Mouse (Mus musculus) erythroblast, embryonic 14.5 days (primary cell): ENCODE data around the gene Srrm1. TPM values are rescaled to one million over a fixed set of nuclear protein-coding genes. Genes with fewer than 3 reads are reported as not detected.

Experiments used
- H3K27me3 ChIP-seq: 2 replicates; pipeline ENCODE4 v1.6.1; 2012; ENCODE audit warnings: inconsistent platforms; ENCODE audit not compliant: control insufficient read depth
- H3K36me3 ChIP-seq: 2 replicates; pipeline ENCODE4 v1.6.1; 2012; ENCODE audit warnings: mild to moderate bottlenecking, inconsistent platforms; ENCODE audit not compliant: control insufficient read depth
- H3K4me1 ChIP-seq: 2 replicates; pipeline ENCODE4 v1.6.1; 2012; ENCODE audit warnings: inconsistent platforms; ENCODE audit not compliant: control insufficient read depth
- H3K4me3 ChIP-seq: replicated peaks from 2 replicates; pipeline ENCODE3; 2012; ENCODE audit warnings: moderate library complexity, mild to moderate bottlenecking, inconsistent platforms
- H3K9me3 ChIP-seq: 2 replicates; pipeline ENCODE4 v1.6.1; 2012; ENCODE audit warnings: low read length, inconsistent platforms, mixed read lengths; ENCODE audit not compliant: control insufficient read depth
- GATA1 ChIP-seq: IDR thresholded peaks from 2 replicates; pipeline ENCODE4 v1.6.1; 2012; ENCODE audit warnings: low read length, inconsistent platforms, mixed read lengths
- TAL1 ChIP-seq: IDR thresholded peaks from 3 replicates; pipeline ENCODE4 v1.6.1; 2012; ENCODE audit warnings: low read length, inconsistent platforms, mixed read lengths
- polyA plus RNA-seq: library from polyadenylated mRNA; stranded (reverse); fragments of >175 nt; gene quantifications from 2 replicates; pipeline ENCODE4 v1.2.3, GENCODE M21; 2012

The Srrm1 gene
- polyA plus RNA-seq, 1 experiment = 52.9 TPM

- Histone ChIP-seq H3K9me3 (no peaks in the 10 kb centered on the region), H3K4me1 (no peaks in the 10 kb centered on the region; the same call in 1 of the 2 replicates), H3K36me3 (no peaks in the 10 kb centered on the region), H3K27me3 (peaks cover 4% of the 10 kb centered on the region), H3K4me3 (no peak overlapping the region)
- TF ChIP-seq GATA1 = no peak
- TF ChIP-seq TAL1 = no peak
Measured at GRCm38 (mm10) chr4:135385614-135386013, 32.5 kb upstream of the Srrm1 start.

- Histone ChIP-seq H3K27me3 (peaks cover 2% of the 10 kb centered on the region), H3K9me3 (no peaks in the 10 kb centered on the region)
- no peak for TF ChIP-seq TAL1
- no peak for TF ChIP-seq GATA1
Measured at GRCm38 (mm10) chr4:135382316-135382715, 29.2 kb upstream of the Srrm1 start.

GRCm38 (mm10) chr4:135381355-135381754, 28.2 kb upstream of the Srrm1 start:
- Histone ChIP-seq H3K36me3 (no peaks in the 10 kb centered on the region), H3K4me1 (no peaks in the 10 kb centered on the region; the same call in 1 of the 2 replicates), H3K9me3 (no peaks in the 10 kb centered on the region), H3K27me3 (peaks cover 2% of the 10 kb centered on the region), H3K4me3 (no peak overlapping the region)
- TF ChIP-seq TAL1 (no peak), GATA1 (no peak)

More at GRCm38 (mm10) chr4:135382316-135382715, 29.2 kb upstream of the Srrm1 start:
- Histone ChIP-seq H3K36me3 (no peaks in the 10 kb centered on the region), H3K4me3 (no peak overlapping the region), H3K4me1 (no peaks in the 10 kb centered on the region; the same call in 1 of the 2 replicates)

- Histone ChIP-seq H3K36me3 (no peaks in the 10 kb centered on the region), H3K27me3 (no peaks in the 10 kb centered on the region), H3K4me3 (no peak overlapping the region), H3K4me1 (no peaks in the 10 kb centered on the region; the same call in 1 of the 2 replicates), H3K9me3 (peaks cover 7% of the 10 kb centered on the region)
- TF ChIP-seq TAL1 = no peak
- TF ChIP-seq GATA1 = no peak
Measured at GRCm38 (mm10) chr4:135377241-135377640, 24.1 kb upstream of the Srrm1 start.

GRCm38 (mm10) chr4:135375444-135375843, 22.3 kb upstream of the Srrm1 start:
- no peaks in the 10 kb centered on the region for H3K4me1 ChIP-seq
- no peaks in the 10 kb centered on the region for H3K27me3 ChIP-seq
- peaks cover 7% of the 10 kb centered on the region for H3K9me3 ChIP-seq
- no peak overlapping the region for H3K4me3 ChIP-seq
- no peak for TF ChIP-seq GATA1
- no peak for TF ChIP-seq TAL1
- no peaks in the 10 kb centered on the region for H3K36me3 ChIP-seq

- TF ChIP-seq GATA1 (no peak), TAL1 (no peak)
- H3K4me3 ChIP-seq = no peak overlapping the region
- H3K27me3 ChIP-seq = peaks cover under 1% of the 10 kb centered on the region; the same call in 1 of the 2 replicates
- H3K9me3 ChIP-seq = peaks cover 7% of the 10 kb centered on the region
- no peaks in the 10 kb centered on the region for H3K4me1 ChIP-seq
- no peaks in the 10 kb centered on the region for H3K36me3 ChIP-seq
Measured at GRCm38 (mm10) chr4:135373299-135373698, 20.2 kb upstream of the Srrm1 start.

GRCm38 (mm10) chr4:135370372-135370771, 17.3 kb upstream of the Srrm1 start:
- peaks cover 3% of the 10 kb centered on the region; the same call in 1 of the 2 replicates for H3K27me3 ChIP-seq
- H3K4me1 ChIP-seq = no peaks in the 10 kb centered on the region
- no peaks in the 10 kb centered on the region for H3K36me3 ChIP-seq
- no peak overlapping the region for H3K4me3 ChIP-seq
- TF ChIP-seq GATA1 = no peak
- no peak for TF ChIP-seq TAL1
- H3K9me3 ChIP-seq = peaks cover 3% of the 10 kb centered on the region

GRCm38 (mm10) chr4:135362828-135363227, 9.7 kb upstream of the Srrm1 start:
- no peaks in the 10 kb centered on the region for H3K36me3 ChIP-seq
- H3K4me1 ChIP-seq = peaks cover 8% of the 10 kb centered on the region
- peaks cover 8% of the 10 kb centered on the region for H3K27me3 ChIP-seq
- no peak overlapping the region for H3K4me3 ChIP-seq
- TF ChIP-seq GATA1 (no peak), TAL1 (no peak)
- no peaks in the 10 kb centered on the region for H3K9me3 ChIP-seq

- no peaks in the 10 kb centered on the region for H3K36me3 ChIP-seq
- H3K9me3 ChIP-seq = no peaks in the 10 kb centered on the region
- peaks cover 14% of the 10 kb centered on the region for H3K27me3 ChIP-seq
- no peak overlapping the region for H3K4me3 ChIP-seq
- TF ChIP-seq GATA1 (no peak), TAL1 (no peak)
- peaks cover 8% of the 10 kb centered on the region for H3K4me1 ChIP-seq
Measured at GRCm38 (mm10) chr4:135361722-135362121, 8.6 kb upstream of the Srrm1 start.

- H3K4me1 ChIP-seq = peaks cover 30% of the 10 kb centered on the region
- TF ChIP-seq TAL1 (no peak), GATA1 (no peak)
Measured at GRCm38 (mm10) chr4:135358736-135359135, 5.6 kb upstream of the Srrm1 start.

More at GRCm38 (mm10) chr4:135358736-135359135, 5.6 kb upstream of the Srrm1 start:
- no peaks in the 10 kb centered on the region for H3K36me3 ChIP-seq
- no peaks in the 10 kb centered on the region for H3K9me3 ChIP-seq
- peaks cover 10% of the 10 kb centered on the region; the same call in 1 of the 2 replicates for H3K27me3 ChIP-seq
- no peak overlapping the region for H3K4me3 ChIP-seq
